Mouse (Mus musculus): ENCODE results near the gene Aff1. TPM values are rescaled to one million over a fixed set of nuclear protein-coding genes. Genes with fewer than 3 reads are reported as not detected.

The Aff1 gene
- polyA plus RNA-seq, 1 experiment from 2014 or later = 8.1 TPM

GRCm38 (mm10) chr5:103674482-103674881 is 17.7 kb upstream of the Aff1 start:
- Histone ChIP-seq H3K4me3 (no peak overlapping the region), H3K27ac (no peak overlapping the region), H3K27me3 (ENCODE audit: insufficient read depth, poor library complexity, severe bottlenecking) (no peaks in the 10 kb centered on the region), H3K4me1 (peaks cover 9% of the 10 kb centered on the region), H3K9me3 (no peaks in the 10 kb centered on the region), H3K36me3 (no peaks in the 10 kb centered on the region)
- WGBS = 62% methylated on average over 6 of the region's 6 CpGs
- no peak for DNase-seq (ENCODE audit: low spot score)

GRCm38 (mm10) chr5:103676289-103676881 is 15.8 kb upstream of the Aff1 start:
- Histone ChIP-seq H3K27me3 (ENCODE audit: insufficient read depth, poor library complexity, severe bottlenecking) (no peaks in the 10 kb centered on the region), H3K4me3 (no peak overlapping the region), H3K4me1 (peaks cover 3% of the 10 kb centered on the region; the same call in 1 of the 2 replicates), H3K9me3 (no peaks in the 10 kb centered on the region), H3K27ac (no peak overlapping the region), H3K36me3 (no peaks in the 10 kb centered on the region)
- 88% methylated on average over 6 of the region's 6 CpGs for WGBS
- DNase-seq (ENCODE audit: low spot score) = no peak

GRCm38 (mm10) chr5:103677894-103678293 is 14.3 kb upstream of the Aff1 start:
- Histone ChIP-seq H3K9me3 (no peaks in the 10 kb centered on the region), H3K36me3 (no peaks in the 10 kb centered on the region), H3K27ac (no peak overlapping the region), H3K27me3 (ENCODE audit: insufficient read depth, poor library complexity, severe bottlenecking) (no peaks in the 10 kb centered on the region), H3K4me3 (no peak overlapping the region), H3K4me1 (no peaks in the 10 kb centered on the region)
- WGBS = 81% methylated on average over 6 of the region's 6 CpGs
- DNase-seq (ENCODE audit: low spot score) = no peak

- H3K27ac ChIP-seq = no peak overlapping the region
- no peaks in the 10 kb centered on the region for H3K4me1 ChIP-seq
- WGBS = 86% methylated on average over 5 of the region's 5 CpGs
- no peak for DNase-seq (ENCODE audit: low spot score)
- H3K36me3 ChIP-seq = no peaks in the 10 kb centered on the region
- H3K9me3 ChIP-seq = no peaks in the 10 kb centered on the region
- H3K27me3 ChIP-seq (ENCODE audit: insufficient read depth, poor library complexity, severe bottlenecking) = no peaks in the 10 kb centered on the region
- H3K4me3 ChIP-seq = no peak overlapping the region
Measured at GRCm38 (mm10) chr5:103678974-103679373, 13.2 kb upstream of the Aff1 start.

GRCm38 (mm10) chr5:103680381-103680780 is 11.8 kb upstream of the Aff1 start:
- WGBS = 34% methylated on average over 4 of the region's 4 CpGs
- peak; percentile 80 for DNase-seq (ENCODE audit: low spot score)
- 0 out of 2 replicates have a peak, but pooled peaks cover 4% of the 10 kb centered on the region for H3K27me3 ChIP-seq (ENCODE audit: insufficient read depth, poor library complexity, severe bottlenecking)

GRCm38 (mm10) chr5:103681824-103682223 is 10.3 kb upstream of the Aff1 start:
- WGBS = 65% methylated on average over 3 of the region's 3 CpGs
- Histone ChIP-seq H3K4me1 (no peaks in the 10 kb centered on the region), H3K9me3 (no peaks in the 10 kb centered on the region), H3K4me3 (no peak overlapping the region), H3K27me3 (ENCODE audit: insufficient read depth, poor library complexity, severe bottlenecking) (0 out of 2 replicates have a peak, but pooled peaks cover 5% of the 10 kb centered on the region), H3K27ac (no peak overlapping the region), H3K36me3 (no peaks in the 10 kb centered on the region)
- DNase-seq (ENCODE audit: low spot score) = no peak

More at GRCm38 (mm10) chr5:103680381-103680780, 11.8 kb upstream of the Aff1 start:
- Histone ChIP-seq H3K4me3 (no peak overlapping the region), H3K36me3 (no peaks in the 10 kb centered on the region), H3K27ac (no peak overlapping the region), H3K4me1 (no peaks in the 10 kb centered on the region), H3K9me3 (no peaks in the 10 kb centered on the region)

GRCm38 (mm10) chr5:103689645-103690044 is 2.5 kb upstream of the Aff1 start:
- Histone ChIP-seq H3K36me3 (no peaks in the 10 kb centered on the region), H3K4me3 (no peak overlapping the region), H3K27me3 (ENCODE audit: insufficient read depth, poor library complexity, severe bottlenecking) (peaks cover 36% of the 10 kb centered on the region), H3K9me3 (no peaks in the 10 kb centered on the region), H3K4me1 (peaks cover 17% of the 10 kb centered on the region), H3K27ac (no peak overlapping the region)
- whole genome bisulfite sequencing = 52% methylated on average over 5 of the region's 5 CpGs
- no peak for DNase-seq (ENCODE audit: low spot score)

- WGBS = 88% methylated on average over 8 of the region's 8 CpGs
- H3K4me3 ChIP-seq = no peak overlapping the region
- no peak for DNase-seq (ENCODE audit: low spot score)
- no peak overlapping the region for H3K27ac ChIP-seq
- H3K27me3 ChIP-seq (ENCODE audit: insufficient read depth, poor library complexity, severe bottlenecking) = peaks cover 40% of the 10 kb centered on the region
- peaks cover 17% of the 10 kb centered on the region for H3K4me1 ChIP-seq
- H3K36me3 ChIP-seq = no peaks in the 10 kb centered on the region
- H3K9me3 ChIP-seq = no peaks in the 10 kb centered on the region
Measured at GRCm38 (mm10) chr5:103690190-103690589, 2.0 kb upstream of the Aff1 start.

- no peak overlapping the region for H3K4me3 ChIP-seq
- no peaks in the 10 kb centered on the region for H3K9me3 ChIP-seq
- no peaks in the 10 kb centered on the region for H3K36me3 ChIP-seq
- H3K27ac ChIP-seq = no peak overlapping the region
- peaks cover 17% of the 10 kb centered on the region for H3K4me1 ChIP-seq
- H3K27me3 ChIP-seq (ENCODE audit: insufficient read depth, poor library complexity, severe bottlenecking) = peaks cover 41% of the 10 kb centered on the region
- no peak for DNase-seq (ENCODE audit: low spot score)
Measured at GRCm38 (mm10) chr5:103691171-103691570, 1.0 kb upstream of the Aff1 start.

GRCm38 (mm10) chr5:103692531-103693040 is 412 bp downstream of the Aff1 start:
- peak overlapping the region; percentile 79 for H3K4me3 ChIP-seq
- no peaks in the 10 kb centered on the region for H3K9me3 ChIP-seq
- peaks cover 17% of the 10 kb centered on the region for H3K4me1 ChIP-seq
- H3K27me3 ChIP-seq (ENCODE audit: insufficient read depth, poor library complexity, severe bottlenecking) = peaks cover 47% of the 10 kb centered on the region
- no peaks in the 10 kb centered on the region for H3K36me3 ChIP-seq
- H3K27ac ChIP-seq = peak overlapping the region; percentile 80
- under 1% methylated on average over 34 of the region's 34 CpGs for WGBS
- no peak for DNase-seq (ENCODE audit: low spot score)

GRCm38 (mm10) chr5:103693041-103693641 is 967 bp downstream of the Aff1 start:
- peak overlapping the region; percentile 79 for H3K4me3 ChIP-seq
- DNase-seq (ENCODE audit: low spot score) = no peak
- H3K4me1 ChIP-seq = peaks cover 17% of the 10 kb centered on the region
- H3K27ac ChIP-seq = no peak overlapping the region; the same call in 1 of the 2 replicates
- WGBS = under 1% methylated on average over 28 of the region's 28 CpGs
- no peaks in the 10 kb centered on the region for H3K36me3 ChIP-seq
- peaks cover 48% of the 10 kb centered on the region for H3K27me3 ChIP-seq (ENCODE audit: insufficient read depth, poor library complexity, severe bottlenecking)
- H3K9me3 ChIP-seq = no peaks in the 10 kb centered on the region

GRCm38 (mm10) chr5:103694094-103694493 is 1.9 kb downstream of the Aff1 start:
- Histone ChIP-seq H3K4me1 (peaks cover 17% of the 10 kb centered on the region), H3K27ac (no peak overlapping the region), H3K27me3 (ENCODE audit: insufficient read depth, poor library complexity, severe bottlenecking) (peaks cover 43% of the 10 kb centered on the region), H3K9me3 (no peaks in the 10 kb centered on the region), H3K4me3 (no peak overlapping the region), H3K36me3 (no peaks in the 10 kb centered on the region)
- 48% methylated on average over 6 of the region's 6 CpGs for WGBS
- DNase-seq (ENCODE audit: low spot score) = no peak

- Histone ChIP-seq H3K4me3 (no peak overlapping the region), H3K27ac (no peak overlapping the region), H3K36me3 (no peaks in the 10 kb centered on the region), H3K27me3 (ENCODE audit: insufficient read depth, poor library complexity, severe bottlenecking) (peaks cover 33% of the 10 kb centered on the region), H3K4me1 (peaks cover 11% of the 10 kb centered on the region), H3K9me3 (no peaks in the 10 kb centered on the region)
- 84% methylated on average over 5 of the region's 5 CpGs for WGBS
- DNase-seq (ENCODE audit: low spot score) = no peak
Measured at GRCm38 (mm10) chr5:103697875-103698491, 5.8 kb downstream of the Aff1 start.

Measured in heart, embryonic 10.5 days (tissue).